Mouse (Mus musculus) left cerebral cortex, postnatal 25 days (tissue): Measurements from ENCODE around the gene Plagl1. TPM values are rescaled to one million over a fixed set of nuclear protein-coding genes. Genes with fewer than 3 reads are reported as not detected.

Experiments
- DNase-seq, 2 experiments: peaks; one replicate each; pipeline ENCODE4 v3.0.0; 2022; ENCODE audit warnings: low spot score in 2 of 2, mixed read lengths in 1 of 2
- intact Hi-C: fragments of 180-260 bp; cut with DNase I; formaldehyde crosslinking; loops from one replicate; pipeline ENCODE4 v1.15.1; 2025
- total RNA-seq, 2 experiments: library from RNA; stranded (reverse); gene quantifications; 2 replicates each; pipeline ENCODE4 v1.2.3; 2021

Plagl1 gene
- total RNA-seq, 2 experiments from 2014 or later, result 14.8 to 20.3 TPM

DNA sequence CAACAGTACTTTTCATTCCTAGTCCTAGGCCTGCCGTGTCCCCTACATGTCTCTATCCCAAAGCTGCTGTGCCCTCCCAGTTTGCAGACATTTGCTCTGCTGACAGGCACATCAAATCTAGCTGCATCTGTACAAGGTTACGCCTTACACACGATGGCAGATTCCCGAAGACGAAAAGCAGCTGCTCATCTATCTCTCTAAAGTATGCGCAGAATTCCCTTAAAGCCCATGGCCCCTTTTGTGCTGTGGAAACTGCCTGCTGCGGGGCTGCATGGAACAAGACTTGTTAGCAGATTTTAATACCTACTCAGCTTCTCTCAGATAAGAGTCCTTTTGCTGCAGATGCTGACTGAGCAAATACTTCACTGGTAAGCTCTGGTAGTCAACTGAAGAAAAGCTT is 119.9 kb downstream of the Plagl1 start:
- no peak for DNase-seq
- intact Hi-C loops, result no loop called here

Other genes with a start within 250 kb of the Plagl1 start
- 10 to 100 TPM; 53.8 to 58.0 TPM for gene Utrn, start 191.1 kb upstream of the Plagl1 start, total RNA-seq
- under 1 TPM; 0.11 to 0.34 TPM for gene Stx11, start 96.2 kb upstream of the Plagl1 start, total RNA-seq
- 1 to 10 TPM; 7.0 to 7.9 TPM for gene Sf3b5, start 55.2 kb upstream of the Plagl1 start, total RNA-seq
- gene Zc2hc1b, start 117.5 kb downstream of the Plagl1 start, total RNA-seq, result not detected
- gene Ltv1, start 132.7 kb downstream of the Plagl1 start, total RNA-seq, result 10 to 100 TPM; 18.5 to 23.1 TPM